Mouse (Mus musculus): Measurements from ENCODE around the gene Amer3.

DNA sequence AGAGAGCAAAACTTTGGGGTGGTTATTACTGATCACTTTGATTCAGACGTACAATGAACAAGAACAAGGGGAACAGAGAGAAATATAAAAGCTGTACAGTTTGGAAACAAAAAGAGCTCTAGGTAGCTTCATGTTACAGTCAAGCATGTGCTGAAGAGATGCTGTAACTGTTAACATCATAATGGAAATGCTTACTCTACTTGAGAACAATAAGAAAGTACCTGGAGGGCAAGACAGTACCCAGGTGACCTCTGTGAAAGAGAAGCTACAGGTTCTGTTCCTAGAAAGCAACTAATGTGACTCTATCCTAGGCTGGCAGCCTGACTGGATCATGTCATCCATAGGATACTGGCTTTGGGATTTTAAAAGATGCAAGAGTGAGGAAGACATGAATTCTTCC is 32.4 kb upstream of the Amer3 start:
- TF ChIP-seq TAL1 (IDR thresholded peaks at IDR 0.05; ENCODE audit: low read length) (no peak), GATA1 (IDR thresholded peaks at IDR 0.05; ENCODE audit: low read length) (no peak)

Data from erythroblast, embryonic 14.5 days (primary cell).